ENCODE assay signal across 8 mouse cellular contexts in genomic region chr9:95559936-95560735, GRCm38 (mm10). TPM values are rescaled to one million over a fixed set of nuclear protein-coding genes. Genes with fewer than 3 reads are reported as not detected.
DNase-seq lines count a peak whose midpoint lies in the region; ATAC-seq and TF ChIP-seq lines count a peak whose summit lies in the region.

No protein-coding gene starts in this region.

- peak; percentile 10 for ATAC-seq in Patski
- peak; percentile 59 for ATAC-seq in cerebellum, adult (ENCODE audit: insufficient number of reproducible peaks, low FRiP score, low TSS enrichment)
- peak; percentile 65 for ATAC-seq in forebrain, embryonic 11.5 days (replicated peaks; ENCODE audit: low FRiP score)
- peak; percentile 72 for ATAC-seq in hindbrain, embryonic 12.5 days (ENCODE audit: low FRiP score)
- ATAC-seq in megakaryocyte progenitor cell, adult 5-6 weeks (replicated peaks; ENCODE audit: poor library complexity), result peak; percentile 17
- peak; percentile 38; the same call in 1 of the 2 replicates for ATAC-seq in stomach, embryonic 14.5 days (ENCODE audit: insufficient number of reproducible peaks, insufficient read depth, low FRiP score, low read depth)

- H3K4me3 ChIP-seq in forebrain, embryonic 11.5 days (ENCODE audit: low read depth, low read length), result peak overlapping the region; percentile 65
- H3K4me3 ChIP-seq in hindbrain, embryonic 12.5 days, result peak overlapping the region; percentile 67
- peak overlapping the region; percentile 45 for H3K4me3 ChIP-seq in stomach, embryonic 14.5 days (ENCODE audit: low read depth, low read length)

- no peak for TF ChIP-seq CTCF in Patski (IDR thresholded peaks at IDR 0.05)

- no peaks in the 10 kb centered on the region for H3K9me3 ChIP-seq in forebrain, embryonic 11.5 days (ENCODE audit: control insufficient read depth, low read length)
- H3K9me3 ChIP-seq in hindbrain, embryonic 12.5 days (replicated peaks), result no peaks in the 10 kb centered on the region
- H3K9me3 ChIP-seq in stomach, embryonic 14.5 days (ENCODE audit: control insufficient read depth, low read depth, low read length), result no peaks in the 10 kb centered on the region

- in situ Hi-C loops in Patski (cut with MboI; ENCODE audit: low pct_unique_long_range_greater_than_20kb), result no loop called here

- H3K4me2 ChIP-seq in forebrain, embryonic 11.5 days (ENCODE audit: low read depth, low read length, severe bottlenecking), result peak overlapping the region; percentile 95
- H3K4me2 ChIP-seq in hindbrain, embryonic 12.5 days (replicated peaks), result peak overlapping the region; percentile 91
- H3K4me2 ChIP-seq in stomach, embryonic 14.5 days (replicated peaks; ENCODE audit: low read depth, low read length), result peak overlapping the region; percentile 96

- H3K27ac ChIP-seq in forebrain, embryonic 11.5 days (ENCODE audit: low read depth, low read length), result no peak overlapping the region
- peak overlapping the region; percentile 60 for H3K27ac ChIP-seq in hindbrain, embryonic 12.5 days
- no peak overlapping the region for H3K27ac ChIP-seq in stomach, embryonic 14.5 days (ENCODE audit: low read length)

- H3K27me3 ChIP-seq in Patski, result no peaks in the 10 kb centered on the region
- peaks cover 43% of the 10 kb centered on the region for H3K27me3 ChIP-seq in forebrain, embryonic 11.5 days (ENCODE audit: control insufficient read depth, insufficient read depth, low read length)
- H3K27me3 ChIP-seq in hindbrain, embryonic 12.5 days, result peaks cover 74% of the 10 kb centered on the region
- peaks cover 50% of the 10 kb centered on the region for H3K27me3 ChIP-seq in stomach, embryonic 14.5 days (ENCODE audit: control insufficient read depth, insufficient read depth, low read length)

- H3K36me3 ChIP-seq in forebrain, embryonic 11.5 days (ENCODE audit: control insufficient read depth, insufficient read depth, low read length), result no peaks in the 10 kb centered on the region
- H3K36me3 ChIP-seq in hindbrain, embryonic 12.5 days, result no peaks in the 10 kb centered on the region
- H3K36me3 ChIP-seq in stomach, embryonic 14.5 days (ENCODE audit: control insufficient read depth, insufficient read depth, low read length), result no peaks in the 10 kb centered on the region

- CTCF ChIA-PET in Patski (lab: Charles Lee), result no interaction called here

- WGBS in forebrain, embryonic 11.5 days, result 14% methylated on average over 78 of the region's 78 CpGs
- WGBS in hindbrain, embryonic 12.5 days, result 16% methylated on average over 68 of the region's 78 CpGs
- WGBS in stomach, embryonic 14.5 days, result 13% methylated on average over 77 of the region's 78 CpGs

- no peak for DNase-seq in Patski (ENCODE audit: low read depth, low spot score)
- peak; percentile 75 for DNase-seq in forebrain, embryonic 11.5 days (ENCODE audit: low spot score)
- peak; percentile 59 to 63 for DNase-seq in layer of hippocampus, postnatal 10 days (ENCODE audit: low spot score in 2 of 2)
- DNase-seq in gastrocnemius, postnatal 25 days, result no peak

- H3K9ac ChIP-seq in forebrain, embryonic 11.5 days (ENCODE audit: low read length), result peak overlapping the region; percentile 69
- H3K9ac ChIP-seq in hindbrain, embryonic 12.5 days, result peak overlapping the region; percentile 75
- H3K9ac ChIP-seq in stomach, embryonic 14.5 days (replicated peaks; ENCODE audit: low read depth, low read length), result peak overlapping the region; percentile 21; the same call in 1 of the 2 replicates

- POLR2A ChIA-PET in Patski (lab: Charles Lee), result interaction anchor here (1.0 kb wide), 1 partner anchor 80 kb away, joined by 9 read pairs; no protein-coding TSS in a partner anchor

- H3K4me1 ChIP-seq in forebrain, embryonic 11.5 days (replicated peaks; ENCODE audit: control insufficient read depth, insufficient read depth, low read length), result peaks cover 10% of the 10 kb centered on the region; the same call in 1 of the 2 replicates
- H3K4me1 ChIP-seq in hindbrain, embryonic 12.5 days, result peaks cover 12% of the 10 kb centered on the region
- H3K4me1 ChIP-seq in stomach, embryonic 14.5 days (ENCODE audit: control insufficient read depth, insufficient read depth, low read length), result peaks cover 4% of the 10 kb centered on the region

RNA-seq across cellular contexts. Expression of gene Paqr9, which starts 0.7 kb away (rescaled TPM):
- 1.6 TPM for polyA plus RNA-seq in Patski (2021)
- 0.27 and 0.41 TPM in 2 replicates for polyA plus RNA-seq in forebrain, embryonic 11.5 days (2014; fragmentation: Nextera tagmentation; extraction: Ambion mirVana)
- polyA plus RNA-seq in hindbrain, embryonic 12.5 days (2016; fragmentation: Nextera tagmentation; extraction: Ambion mirVana), result 1.2 TPM in 2 replicates
- 10 to 100 TPM; 42.6 to 47.8 TPM for total RNA-seq in layer of hippocampus, postnatal 10 days (2021)
- 2.4 and 4.4 TPM in 2 replicates for total RNA-seq in megakaryocyte progenitor cell, adult 5-6 weeks (2015)
- 1.7 and 3.4 TPM in 2 replicates for total RNA-seq in megakaryocyte progenitor cell, adult 5-6 weeks (2017)
- 0.09 TPM in 1 of 2 replicates, not detected in the other for polyA plus RNA-seq in stomach, embryonic 14.5 days (2014; fragmentation: Nextera tagmentation; extraction: Ambion mirVana)
- total RNA-seq in gastrocnemius, postnatal 25 days (2021), result 1 to 10 TPM; 4.8 to 5.0 TPM

RNA-seq across cellular contexts. Expression of gene U2surp, which starts 48.3 kb away (rescaled TPM):
- 50.6 TPM for polyA plus RNA-seq in Patski (2021)
- 130 and 159 TPM in 2 replicates for polyA plus RNA-seq in forebrain, embryonic 11.5 days (2014; fragmentation: Nextera tagmentation; extraction: Ambion mirVana)
- polyA plus RNA-seq in hindbrain, embryonic 12.5 days (2016; fragmentation: Nextera tagmentation; extraction: Ambion mirVana), result 159 and 182 TPM in 2 replicates
- total RNA-seq in layer of hippocampus, postnatal 10 days (2021), result 10 to 100 TPM; 68.7 to 90.3 TPM
- 111 and 114 TPM in 2 replicates for total RNA-seq in megakaryocyte progenitor cell, adult 5-6 weeks (2015)
- 169 and 201 TPM in 2 replicates for total RNA-seq in megakaryocyte progenitor cell, adult 5-6 weeks (2017)
- 137 and 141 TPM in 2 replicates for polyA plus RNA-seq in stomach, embryonic 14.5 days (2014; fragmentation: Nextera tagmentation; extraction: Ambion mirVana)
- total RNA-seq in gastrocnemius, postnatal 25 days (2021), result 10 to 100 TPM; 22.1 to 22.9 TPM

Comparison
In these comparisons a context has a peak if more than half of its experiments do, and no peak if none do; other contexts are left out.
1. ATAC-seq: peak in every context shown above with its lines; median percentile 72 in hindbrain, embryonic 12.5 days; 65 in forebrain, embryonic 11.5 days; 59 in cerebellum, adult; 38 in stomach, embryonic 14.5 days; 17 in megakaryocyte progenitor cell, adult 5-6 weeks; 10 in Patski.
2. DNase-seq: peak in forebrain, embryonic 11.5 days (single experiment) and layer of hippocampus, postnatal 10 days (2 of 2); none in Patski (single experiment) and gastrocnemius, postnatal 25 days (single experiment).
3. H3K9ac ChIP-seq: peak in every context shown above with its lines; median percentile 75 in hindbrain, embryonic 12.5 days; 69 in forebrain, embryonic 11.5 days; 21 in stomach, embryonic 14.5 days.
4. Peak in every context shown above with its lines, with median percentiles within 50 percentile points of each other: H3K4me2 ChIP-seq and H3K4me3 ChIP-seq.